Mouse (Mus musculus): Measurements from ENCODE around the gene Yipf4.

The Yipf4 gene

GRCm38 (mm10) chr17:74489024-74489900, at the start of gene Yipf4:
TSS of gene Yipf4 (plus strand) at chr17:74489493.
- in situ Hi-C loops (cut with MboI, MseI) = loop anchor here (5.0 kb wide), 1 partner anchor 87 kb away; no protein-coding TSS in a partner anchor

GRCm38 (mm10) chr17:74440486-74440885, 48.8 kb upstream of the Yipf4 start:
- in situ Hi-C loops (cut with MboI, MseI) = no loop called here

GRCm38 (mm10) chr17:74449776-74450175, 39.5 kb upstream of the Yipf4 start:
- in situ Hi-C loops (cut with MboI, MseI) = loop anchor here (5.0 to 25.0 kb wide), 2 partner anchors 68 to 962 kb away; no protein-coding TSS in a partner anchor

- in situ Hi-C loops (cut with MboI, MseI) = loop anchor here (5.0 to 25.0 kb wide), 2 partner anchors 63 to 967 kb away; no protein-coding TSS in a partner anchor
Observed at GRCm38 (mm10) chr17:74453928-74454327, 35.4 kb upstream of the Yipf4 start.

GRCm38 (mm10) chr17:74454660-74455059, 34.6 kb upstream of the Yipf4 start:
- in situ Hi-C loops (cut with MboI, MseI) = loop anchor here (5.0 to 25.0 kb wide), 2 partner anchors 63 to 967 kb away; no protein-coding TSS in a partner anchor

- in situ Hi-C loops (cut with MboI, MseI) = loop anchor here (25.0 kb wide), 1 partner anchor 968 kb away; no protein-coding TSS in a partner anchor
Observed at GRCm38 (mm10) chr17:74455426-74455825, 33.9 kb upstream of the Yipf4 start.

GRCm38 (mm10) chr17:74456825-74457224, 32.5 kb upstream of the Yipf4 start:
- in situ Hi-C loops (cut with MboI, MseI) = loop anchor here (25.0 kb wide), 1 partner anchor 970 kb away; no protein-coding TSS in a partner anchor

GRCm38 (mm10) chr17:74457972-74458677, 31.2 kb upstream of the Yipf4 start:
- in situ Hi-C loops (cut with MboI, MseI) = loop anchor here (25.0 kb wide), 1 partner anchor 971 kb away; no protein-coding TSS in a partner anchor

GRCm38 (mm10) chr17:74458711-74459408, 30.4 kb upstream of the Yipf4 start, which contains the start of gene Nlrc4:
TSS of gene Nlrc4 (minus strand) at chr17:74459142.
- in situ Hi-C loops (cut with MboI, MseI) = loop anchor here (25.0 kb wide), 1 partner anchor 972 kb away; no protein-coding TSS in a partner anchor

- in situ Hi-C loops (cut with MboI, MseI) = loop anchor here (25.0 kb wide), 1 partner anchor 976 kb away; no protein-coding TSS in a partner anchor
Observed at GRCm38 (mm10) chr17:74463510-74463909, 25.8 kb upstream of the Yipf4 start.

- in situ Hi-C loops (cut with MboI, MseI) = loop anchor here (25.0 kb wide), 1 partner anchor 981 kb away; no protein-coding TSS in a partner anchor
Observed at GRCm38 (mm10) chr17:74467981-74468380, 21.3 kb upstream of the Yipf4 start.

GRCm38 (mm10) chr17:74470133-74470532, 19.2 kb upstream of the Yipf4 start:
- in situ Hi-C loops (cut with MboI, MseI) = loop anchor here (25.0 kb wide), 1 partner anchor 983 kb away; no protein-coding TSS in a partner anchor

GRCm38 (mm10) chr17:74480361-74481069, 8.8 kb upstream of the Yipf4 start:
- in situ Hi-C loops (cut with MboI, MseI) = no loop called here

GRCm38 (mm10) chr17:74489901-74490220, 568 bp downstream of the Yipf4 start:
- in situ Hi-C loops (cut with MboI, MseI) = loop anchor here (5.0 kb wide), 1 partner anchor 88 kb away; no protein-coding TSS in a partner anchor

- in situ Hi-C loops (cut with MboI, MseI) = no loop called here
Observed at GRCm38 (mm10) chr17:74491565-74491964, 2.3 kb downstream of the Yipf4 start.

GRCm38 (mm10) chr17:74500204-74500603, 10.9 kb downstream of the Yipf4 start:
- in situ Hi-C loops (cut with MboI, MseI) = no loop called here

GRCm38 (mm10) chr17:74501085-74501484, 11.8 kb downstream of the Yipf4 start:
- in situ Hi-C loops (cut with MboI, MseI) = no loop called here

GRCm38 (mm10) chr17:74507934-74508333, 18.6 kb downstream of the Yipf4 start:
- in situ Hi-C loops (cut with MboI, MseI) = no loop called here

- in situ Hi-C loops (cut with MboI, MseI) = no loop called here
Observed at GRCm38 (mm10) chr17:74508600-74508999, 19.3 kb downstream of the Yipf4 start.

- in situ Hi-C loops (cut with MboI, MseI) = no loop called here
Observed at GRCm38 (mm10) chr17:74512308-74512707, 23.0 kb downstream of the Yipf4 start.

All from regulatory T cell (primary cell).